Mouse (Mus musculus): ENCODE measurements around the gene Rab7. TPM values are rescaled to one million over a fixed set of nuclear protein-coding genes. Genes with fewer than 3 reads are reported as not detected.

Gene Rab7
- total RNA-seq, 2 experiments from 2014 or later, result 253 to 304 TPM

Small RNA genes lying within 50 kb of the gene (microRNA-seq; reads per million reads assigned to microRNA genes)
- 0 to 0.67 reads per million in 2 experiments for gene Gm47286 (ENCODE audit: borderline number of aligned reads in 2 of 2)

Other genes with a start within 250 kb of the Rab7 start
- gene Rab43, start 233.1 kb downstream of the Rab7 start, total RNA-seq (2021), result 10 to 100 TPM; 10.7 to 11.1 TPM
- gene Gm45140, start 209.5 kb downstream of the Rab7 start, total RNA-seq (2021), result 1 to 10 TPM in 1 of 2 experiments, under 1 TPM in 1; 0.79 to 2.0 TPM
- gene Isy1, start 206.5 kb downstream of the Rab7 start, total RNA-seq (2021), result 10 to 100 TPM; 18.7 to 18.9 TPM
- gene Cnbp, start 194.2 kb downstream of the Rab7 start, total RNA-seq (2021), result 100 to 1,000 TPM; 303 to 349 TPM
- 10 to 100 TPM; 41.6 to 42.2 TPM for gene Copg1, start 157.5 kb downstream of the Rab7 start, total RNA-seq (2021)
- gene Hmces, start 131.3 kb downstream of the Rab7 start, total RNA-seq (2021), result 1 to 10 TPM; 9.5 to 9.9 TPM
- gene H1fx, start 63.6 kb downstream of the Rab7 start, total RNA-seq (2021), result 1 to 10 TPM; 1.9 to 2.7 TPM
- gene Rpn1, start 39.2 kb upstream of the Rab7 start, total RNA-seq (2021), result 100 to 1,000 TPM in 1 of 2 experiments, 10 to 100 TPM in 1; 95.1 to 102 TPM
- 10 to 100 TPM; 17.3 to 20.1 TPM for gene Gata2, start 148.6 kb upstream of the Rab7 start, total RNA-seq (2021)
- gene Dnajb8, start 177.0 kb upstream of the Rab7 start, total RNA-seq (2021), result not detected